Mouse (Mus musculus): ENCODE results near the gene Insl6. TPM values are rescaled to one million over a fixed set of nuclear protein-coding genes. Genes with fewer than 3 reads are reported as not detected.

Gene Insl6
- polyA plus RNA-seq, 1 experiment, result 1.5 TPM

GRCm38 (mm10) chr19:29356281-29356680, 31.1 kb upstream of the Insl6 start:
- Histone ChIP-seq H3K27ac (ENCODE audit: insufficient read depth, low read length) (no peak overlapping the region), H3K4me3 (ENCODE audit: extremely low read depth, insufficient read depth, insufficient read length) (no peak overlapping the region), H3K27me3 (ENCODE audit: control insufficient read depth, insufficient read depth, low read length) (no peaks in the 10 kb centered on the region), H3K4me1 (ENCODE audit: control insufficient read depth, insufficient read depth, insufficient read length) (peaks cover 3% of the 10 kb centered on the region; the same call in 1 of the 2 replicates), H3K36me3 (ENCODE audit: control insufficient read depth, insufficient read depth, low read length) (peaks cover 5% of the 10 kb centered on the region; the same call in 1 of the 2 replicates)
- no peak for DNase-seq (ENCODE audit: low read depth in 1 of 2, low spot score in 2 of 2)
- no peak for TF ChIP-seq CTCF (IDR thresholded peaks at IDR 0.05; ENCODE audit: extremely low read depth, insufficient read depth, insufficient read length, insufficient replicate concordance)
- TF ChIP-seq POLR2A (IDR thresholded peaks at IDR 0.05; ENCODE audit: low read depth, low read length), result no peak
- WGBS, result 92% methylated on average over 11 of the region's 11 CpGs

- no peak overlapping the region for H3K27ac ChIP-seq (ENCODE audit: insufficient read depth, low read length)
- H3K27me3 ChIP-seq (ENCODE audit: control insufficient read depth, insufficient read depth, low read length), result no peaks in the 10 kb centered on the region
- 3% methylated on average over 20 of the region's 20 CpGs for WGBS
- H3K4me1 ChIP-seq (ENCODE audit: control insufficient read depth, insufficient read depth, insufficient read length), result no peaks in the 10 kb centered on the region
- peaks cover 6% of the 10 kb centered on the region for H3K36me3 ChIP-seq (ENCODE audit: control insufficient read depth, insufficient read depth, low read length)
- H3K4me3 ChIP-seq (ENCODE audit: extremely low read depth, insufficient read depth, insufficient read length), result peak overlapping the region; percentile 28
- TF ChIP-seq CTCF (IDR thresholded peaks at IDR 0.05; ENCODE audit: extremely low read depth, insufficient read depth, insufficient read length, insufficient replicate concordance) (peak; percentile 96), POLR2A (IDR thresholded peaks at IDR 0.05; ENCODE audit: low read depth, low read length) (no peak)
- peak; percentile 70 to 87 for DNase-seq (ENCODE audit: low read depth in 1 of 2, low spot score in 2 of 2)
These were observed 30.0 kb upstream of the Insl6 start for GRCm38 (mm10) chr19:29354895-29355877.

GRCm38 (mm10) chr19:29350991-29351390, 25.8 kb upstream of the Insl6 start:
- Histone ChIP-seq H3K4me1 (ENCODE audit: control insufficient read depth, insufficient read depth, insufficient read length) (no peaks in the 10 kb centered on the region), H3K36me3 (ENCODE audit: control insufficient read depth, insufficient read depth, low read length) (peaks cover 9% of the 10 kb centered on the region), H3K27me3 (ENCODE audit: control insufficient read depth, insufficient read depth, low read length) (no peaks in the 10 kb centered on the region), H3K27ac (ENCODE audit: insufficient read depth, low read length) (no peak overlapping the region), H3K4me3 (ENCODE audit: extremely low read depth, insufficient read depth, insufficient read length) (no peak overlapping the region)
- no peak for TF ChIP-seq CTCF (IDR thresholded peaks at IDR 0.05; ENCODE audit: extremely low read depth, insufficient read depth, insufficient read length, insufficient replicate concordance)
- TF ChIP-seq POLR2A (IDR thresholded peaks at IDR 0.05; ENCODE audit: low read depth, low read length), result no peak
- DNase-seq (ENCODE audit: low read depth in 1 of 2, low spot score in 2 of 2), result no peak
- 88% methylated on average over 5 of the region's 5 CpGs for WGBS

GRCm38 (mm10) chr19:29345636-29346035, 20.5 kb upstream of the Insl6 start:
- TF ChIP-seq CTCF (IDR thresholded peaks at IDR 0.05; ENCODE audit: extremely low read depth, insufficient read depth, insufficient read length, insufficient replicate concordance) (no peak), POLR2A (IDR thresholded peaks at IDR 0.05; ENCODE audit: low read depth, low read length) (no peak)
- Histone ChIP-seq H3K27me3 (ENCODE audit: control insufficient read depth, insufficient read depth, low read length) (no peaks in the 10 kb centered on the region), H3K4me1 (ENCODE audit: control insufficient read depth, insufficient read depth, insufficient read length) (no peaks in the 10 kb centered on the region; the same call in 1 of the 2 replicates), H3K4me3 (ENCODE audit: extremely low read depth, insufficient read depth, insufficient read length) (no peak overlapping the region), H3K27ac (ENCODE audit: insufficient read depth, low read length) (no peak overlapping the region), H3K36me3 (ENCODE audit: control insufficient read depth, insufficient read depth, low read length) (peaks cover 8% of the 10 kb centered on the region)
- no peak for DNase-seq (ENCODE audit: low read depth in 1 of 2, low spot score in 2 of 2)
- 85% methylated on average over 6 of the region's 6 CpGs for whole genome bisulfite sequencing

- Histone ChIP-seq H3K36me3 (ENCODE audit: control insufficient read depth, insufficient read depth, low read length) (peaks cover 4% of the 10 kb centered on the region), H3K4me3 (ENCODE audit: extremely low read depth, insufficient read depth, insufficient read length) (no peak overlapping the region), H3K4me1 (ENCODE audit: control insufficient read depth, insufficient read depth, insufficient read length) (no peaks in the 10 kb centered on the region; the same call in 1 of the 2 replicates), H3K27me3 (ENCODE audit: control insufficient read depth, insufficient read depth, low read length) (no peaks in the 10 kb centered on the region), H3K27ac (ENCODE audit: insufficient read depth, low read length) (no peak overlapping the region)
- TF ChIP-seq POLR2A (IDR thresholded peaks at IDR 0.05; ENCODE audit: low read depth, low read length) (no peak), CTCF (IDR thresholded peaks at IDR 0.05; ENCODE audit: extremely low read depth, insufficient read depth, insufficient read length, insufficient replicate concordance) (no peak)
- DNase-seq (ENCODE audit: low read depth in 1 of 2, low spot score in 2 of 2), result no peak
These were observed 19.7 kb upstream of the Insl6 start for GRCm38 (mm10) chr19:29344868-29345267.

GRCm38 (mm10) chr19:29342281-29342680, 17.1 kb upstream of the Insl6 start:
- Histone ChIP-seq H3K27me3 (ENCODE audit: control insufficient read depth, insufficient read depth, low read length) (no peaks in the 10 kb centered on the region), H3K4me1 (ENCODE audit: control insufficient read depth, insufficient read depth, insufficient read length) (no peaks in the 10 kb centered on the region; the same call in 1 of the 2 replicates), H3K27ac (ENCODE audit: insufficient read depth, low read length) (no peak overlapping the region), H3K4me3 (ENCODE audit: extremely low read depth, insufficient read depth, insufficient read length) (no peak overlapping the region), H3K36me3 (ENCODE audit: control insufficient read depth, insufficient read depth, low read length) (no peaks in the 10 kb centered on the region)
- WGBS, result 85% methylated on average over 6 of the region's 6 CpGs
- TF ChIP-seq CTCF (IDR thresholded peaks at IDR 0.05; ENCODE audit: extremely low read depth, insufficient read depth, insufficient read length, insufficient replicate concordance) (no peak), POLR2A (IDR thresholded peaks at IDR 0.05; ENCODE audit: low read depth, low read length) (no peak)
- DNase-seq (ENCODE audit: low read depth in 1 of 2, low spot score in 2 of 2), result no peak

GRCm38 (mm10) chr19:29341029-29341428, 15.9 kb upstream of the Insl6 start:
- DNase-seq (ENCODE audit: low read depth in 1 of 2, low spot score in 2 of 2), result no peak
- no peaks in the 10 kb centered on the region; the same call in 1 of the 2 replicates for H3K4me1 ChIP-seq (ENCODE audit: control insufficient read depth, insufficient read depth, insufficient read length)
- H3K27me3 ChIP-seq (ENCODE audit: control insufficient read depth, insufficient read depth, low read length), result no peaks in the 10 kb centered on the region
- 32% methylated on average over 4 of the region's 4 CpGs for WGBS
- TF ChIP-seq POLR2A (IDR thresholded peaks at IDR 0.05; ENCODE audit: low read depth, low read length) (no peak), CTCF (IDR thresholded peaks at IDR 0.05; ENCODE audit: extremely low read depth, insufficient read depth, insufficient read length, insufficient replicate concordance) (no peak)
- no peak overlapping the region for H3K27ac ChIP-seq (ENCODE audit: insufficient read depth, low read length)
- H3K4me3 ChIP-seq (ENCODE audit: extremely low read depth, insufficient read depth, insufficient read length), result no peak overlapping the region
- H3K36me3 ChIP-seq (ENCODE audit: control insufficient read depth, insufficient read depth, low read length), result no peaks in the 10 kb centered on the region

Measured in spleen, adult 2 months (tissue).